Mouse (Mus musculus) kidney, adult 10 weeks (tissue): ENCODE data around the gene Cenpq. TPM values are rescaled to one million over a fixed set of nuclear protein-coding genes. Genes with fewer than 3 reads are reported as not detected.

Experiments used
- polyA plus RNA-seq: library from polyadenylated mRNA; stranded (reverse); fragments of 350-450 nt; fragmentation: Illumina TruSeq; extraction: RNeasy Lipid Tissue Mini Kit (QIAGEN cat#74804); gene quantifications from one replicate; pipeline ENCODE4 v1.2.3, GENCODE M21; 2014; ENCODE audit warnings: low read depth, low replicate concordance

Gene Cenpq
- polyA plus RNA-seq, result 13.2 TPM

GRCm38 (mm10) chr17:40934420-40935231 is at the start of gene Cenpq, which contains the start of gene Mut:
Cenpq (minus strand) TSS chr17:40935047.
Mut (plus strand) TSS chr17:40934685.

DNA sequence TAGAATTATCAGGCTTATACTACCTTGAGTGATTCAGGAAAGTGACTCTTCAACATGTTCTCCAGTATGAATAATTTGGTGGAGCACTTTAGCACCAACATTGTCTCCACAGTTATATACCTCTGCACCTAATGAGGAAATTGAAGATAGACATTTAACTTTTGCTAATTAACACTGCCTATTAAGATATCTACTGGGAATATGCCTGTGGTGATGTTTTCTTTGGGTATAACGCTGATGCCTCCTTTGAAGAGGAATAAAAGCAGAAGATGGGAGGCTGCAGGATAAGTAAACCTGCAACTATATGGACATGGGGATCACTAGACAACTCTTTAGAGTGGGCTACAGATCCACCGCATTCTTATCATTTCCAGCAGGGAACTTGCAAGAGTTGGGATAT is 20.6 kb downstream of the Cenpq start, which contains the start of gene Glyatl3:
Glyatl3 (minus strand) TSS at position 101 of the 400 bp plus-strand sequence.

GRCm38 (mm10) chr17:40879924-40880691 is 54.7 kb downstream of the Cenpq start, which contains the start of gene 9130008F23Rik:
9130008F23Rik (minus strand) TSS chr17:40880559.

Other genes with a start within 250 kb of the Cenpq start
- not detected for gene Esp1, start 207.9 kb downstream of the Cenpq start, polyA plus RNA-seq
- gene Crisp2, start 128.0 kb downstream of the Cenpq start, polyA plus RNA-seq, result 1.7 TPM
- gene Rhag, start 123.9 kb downstream of the Cenpq start, polyA plus RNA-seq, result not detected
- 4.9 TPM for gene 9130008F23Rik, start 54.5 kb downstream of the Cenpq start, polyA plus RNA-seq
- not detected for gene Glyatl3, start 20.7 kb downstream of the Cenpq start, polyA plus RNA-seq
- 380 TPM for gene Mut, start 362 bp downstream of the Cenpq start, polyA plus RNA-seq